Mouse (Mus musculus) myocyte (in vitro differentiated cells): Measurements from ENCODE around the gene Ccdc155. TPM values are rescaled to one million over a fixed set of nuclear protein-coding genes. Genes with fewer than 3 reads are reported as not detected.
A peak's percentile ranks its signal among the peaks of the same experiment; 100 is the strongest.

Source experiments
- H3K27me3 ChIP-seq: one replicate; pipeline ENCODE4 v1.6.1; 2011; ENCODE audit not compliant: control insufficient read depth, insufficient read depth, insufficient read length
- H3K36me3 ChIP-seq: one replicate; pipeline ENCODE4 v1.6.1; 2011; ENCODE audit not compliant: control insufficient read depth, insufficient read depth
- H3K4me2 ChIP-seq: one replicate; pipeline ENCODE4 v1.6.1; 2011; ENCODE audit warnings: low read depth, control low read depth
- H3K4me3 ChIP-seq: one replicate; pipeline ENCODE4 v1.5.1; 2011; ENCODE audit warnings: mild to moderate bottlenecking, control low read depth, moderate library complexity
- H3K79me2 ChIP-seq: one replicate; pipeline ENCODE4 v1.6.1; 2011; ENCODE audit not compliant: control insufficient read depth, insufficient read depth
- H3ac ChIP-seq: one replicate; pipeline ENCODE4 v1.6.1; 2011; ENCODE audit not compliant: control insufficient read depth, insufficient read length
- CEBPB ChIP-seq: IDR thresholded peaks from 2 replicates; pipeline ENCODE4 v1.6.1; 2011; ENCODE audit warnings: mild to moderate bottlenecking, moderate library complexity; ENCODE audit not compliant: poor library complexity, insufficient read depth, severe bottlenecking
- E2F4 ChIP-seq: IDR thresholded peaks from one replicate; pipeline ENCODE4 v1.6.1; 2011; ENCODE audit warnings: mild to moderate bottlenecking, control low read depth, moderate library complexity; ENCODE audit not compliant: insufficient read depth
- MAX ChIP-seq: IDR thresholded peaks from one replicate; pipeline ENCODE4 v1.6.1; 2011; ENCODE audit warnings: low read depth, mild to moderate bottlenecking, control low read depth
- MYOD1 ChIP-seq, 3 experiments: IDR thresholded peaks; one replicate each; pipeline ENCODE4 v1.6.1; 2011; ENCODE audit warnings: control low read depth in 2 of 3, low read depth in 2 of 3, mild to moderate bottlenecking in 2 of 3, moderate library complexity in 1 of 3; ENCODE audit not compliant: insufficient read length in 2 of 3, control insufficient read depth in 1 of 3
- MYOG ChIP-seq, 3 experiments: IDR thresholded peaks; one replicate each; pipeline ENCODE4 v1.6.1; 2011; ENCODE audit warnings: control low read depth in 2 of 3, low read depth in 2 of 3, mild to moderate bottlenecking in 2 of 3; ENCODE audit not compliant: insufficient read length in 2 of 3, control insufficient read depth in 1 of 3, insufficient read depth in 1 of 3
- POLR2A ChIP-seq: IDR thresholded peaks from one replicate; pipeline ENCODE4 v1.6.1; 2011; ENCODE audit warnings: low read depth, mild to moderate bottlenecking, control low read depth, moderate library complexity; ENCODE audit not compliant: insufficient read length
- POLR2AphosphoS2 ChIP-seq: IDR thresholded peaks from one replicate; pipeline ENCODE4 v1.6.1; 2011; ENCODE audit warnings: low read depth, control low read depth; ENCODE audit not compliant: insufficient read length
- REST ChIP-seq: IDR thresholded peaks from one replicate; pipeline ENCODE4 v1.6.1; 2011; ENCODE audit warnings: mild to moderate bottlenecking, control low read depth, moderate library complexity; ENCODE audit not compliant: insufficient read depth, insufficient read length
- SRF ChIP-seq: IDR thresholded peaks from one replicate; pipeline ENCODE4 v1.6.1; 2011; ENCODE audit warnings: low read depth; ENCODE audit not compliant: control insufficient read depth, insufficient read length
- TCF12 ChIP-seq: IDR thresholded peaks from one replicate; pipeline ENCODE4 v1.6.1; 2011; ENCODE audit warnings: mild to moderate bottlenecking, control low read depth; ENCODE audit not compliant: poor library complexity, insufficient read depth, severe bottlenecking
- TCF3 ChIP-seq: IDR thresholded peaks from one replicate; pipeline ENCODE4 v1.6.1; 2011; ENCODE audit warnings: low read depth, control low read depth; ENCODE audit not compliant: insufficient read length
- USF1 ChIP-seq: IDR thresholded peaks from one replicate; pipeline ENCODE4 v1.6.1; 2011; ENCODE audit warnings: low read depth, mild to moderate bottlenecking, control low read depth, moderate library complexity
- polyA plus RNA-seq: library from polyadenylated mRNA; unstranded; fragments of >200 nt; fragmentation: generic; extraction: Trizol; gene quantifications from one replicate; pipeline ENCODE4 v1.2.1, GENCODE M21; 2012; ENCODE audit warnings: missing spikeins

Gene Ccdc155
- polyA plus RNA-seq, 1 experiment: 2.2 TPM

DNA sequence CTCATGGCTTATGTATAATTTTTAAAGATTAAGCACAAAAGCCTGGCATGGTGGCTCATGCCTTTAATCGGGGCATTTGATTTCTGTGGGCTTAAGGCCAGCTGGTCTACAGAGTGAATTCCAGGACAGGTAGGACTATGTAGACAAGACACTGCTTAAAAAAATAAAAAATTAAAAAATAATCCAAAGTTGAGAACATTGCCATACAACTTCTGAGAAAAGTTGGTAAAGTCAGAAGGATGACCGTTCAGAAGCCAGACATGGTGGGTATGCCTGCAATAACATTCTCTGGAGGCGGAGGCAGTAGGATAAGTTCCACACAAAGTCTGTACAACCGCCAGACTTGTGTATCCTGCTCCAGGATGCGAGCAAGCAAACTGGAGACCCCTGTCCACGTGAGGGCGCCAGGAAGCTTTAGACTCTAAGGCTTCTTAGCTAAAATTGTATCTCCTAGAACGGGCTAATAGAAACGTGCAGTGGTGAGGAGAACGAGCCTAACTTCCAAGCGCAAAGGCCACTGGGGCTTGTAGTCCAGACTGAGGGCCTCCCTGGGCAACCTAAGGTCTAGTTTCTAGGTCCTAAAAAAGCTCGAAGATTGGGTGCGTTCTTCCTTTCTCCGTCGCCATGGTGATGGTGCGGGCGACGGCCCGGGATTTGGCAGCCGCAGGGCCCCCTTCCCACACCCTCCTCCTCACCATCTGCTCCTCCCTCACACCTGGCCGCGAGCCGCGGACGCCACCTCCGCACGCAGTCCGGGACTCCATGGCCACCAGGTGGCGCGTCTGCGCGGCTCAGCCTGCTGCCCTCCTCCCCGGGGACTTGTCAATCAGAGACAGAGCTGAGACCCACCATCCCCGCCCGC, 42.8 kb downstream of the Ccdc155 start:
- peak overlapping the region; percentile 70 for H3K4me2 ChIP-seq
- no peaks in the 10 kb centered on the region for H3K79me2 ChIP-seq
- H3ac ChIP-seq: no peak overlapping the region
- peaks cover 33% of the 10 kb centered on the region for H3K27me3 ChIP-seq
- H3K4me3 ChIP-seq: no peak overlapping the region
- TF ChIP-seq CEBPB (no peak), POLR2A (no peak), MYOG (IDR thresholded peaks at IDR 0.05; ENCODE audit: control insufficient read depth in 1 of 3, insufficient read depth in 1 of 3, insufficient read length in 2 of 3, low read depth in 2 of 3) (peak in 2 of 3 experiments; percentile 62 to 68), USF1 (no peak), MYOD1 (IDR thresholded peaks at IDR 0.05; ENCODE audit: control insufficient read depth in 1 of 3, insufficient read length in 2 of 3, low read depth in 2 of 3) (peak in 2 of 3 experiments; percentile 46 to 75), TCF3 (no peak), REST (no peak), E2F4 (no peak)
- no peaks in the 10 kb centered on the region for H3K36me3 ChIP-seq

DNA sequence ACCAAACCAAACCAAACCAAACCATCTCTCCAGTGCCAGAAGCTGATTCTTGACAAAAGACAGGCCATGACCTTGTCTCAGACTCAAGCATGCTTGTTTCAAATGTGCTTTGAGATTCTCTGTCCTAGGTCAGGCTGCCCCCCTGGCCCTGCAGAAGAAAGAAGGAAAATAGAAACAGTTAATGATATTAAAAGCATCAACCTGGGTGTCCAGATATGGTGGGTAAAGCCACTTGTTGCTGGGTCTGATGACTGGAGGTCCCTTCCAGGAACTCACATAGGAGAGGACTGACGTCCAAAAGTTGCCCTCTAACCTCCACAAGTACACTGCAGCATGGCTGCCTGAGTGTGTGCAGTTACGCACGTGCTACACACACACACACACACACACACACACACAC, 43.8 kb downstream of the Ccdc155 start:
- Histone ChIP-seq H3K27me3 (peaks cover 25% of the 10 kb centered on the region), H3K4me3 (no peak overlapping the region), H3K4me2 (no peak overlapping the region), H3K36me3 (no peaks in the 10 kb centered on the region), H3K79me2 (no peaks in the 10 kb centered on the region), H3ac (no peak overlapping the region)
- TF ChIP-seq TCF12: no peak
- no peak for TF ChIP-seq MAX
- TF ChIP-seq REST: no peak
- no peak for TF ChIP-seq E2F4
- TF ChIP-seq SRF: no peak
- TF ChIP-seq MYOD1 (IDR thresholded peaks at IDR 0.05; ENCODE audit: control insufficient read depth in 1 of 3, insufficient read length in 2 of 3, low read depth in 2 of 3): no peak
- no peak for TF ChIP-seq POLR2AphosphoS2
- no peak for TF ChIP-seq USF1
- TF ChIP-seq POLR2A: no peak
- no peak for TF ChIP-seq TCF3
- TF ChIP-seq MYOG (IDR thresholded peaks at IDR 0.05; ENCODE audit: control insufficient read depth in 1 of 3, insufficient read depth in 1 of 3, insufficient read length in 2 of 3, low read depth in 2 of 3): no peak
- TF ChIP-seq CEBPB: no peak

GRCm38 (mm10) chr7:45160316-45160800, 44.3 kb downstream of the Ccdc155 start:
- no peaks in the 10 kb centered on the region for H3K36me3 ChIP-seq
- no peak overlapping the region for H3ac ChIP-seq
- no peak for TF ChIP-seq POLR2AphosphoS2
- TF ChIP-seq E2F4: no peak
- no peak for TF ChIP-seq TCF3
- no peak for TF ChIP-seq MYOG (IDR thresholded peaks at IDR 0.05; ENCODE audit: control insufficient read depth in 1 of 3, insufficient read depth in 1 of 3, insufficient read length in 2 of 3, low read depth in 2 of 3)
- no peak for TF ChIP-seq MAX
- no peak for TF ChIP-seq CEBPB
- no peak for TF ChIP-seq TCF12
- TF ChIP-seq POLR2A: no peak
- TF ChIP-seq SRF: no peak
- no peak for TF ChIP-seq USF1
- no peak for TF ChIP-seq REST
- TF ChIP-seq MYOD1 (IDR thresholded peaks at IDR 0.05; ENCODE audit: control insufficient read depth in 1 of 3, insufficient read length in 2 of 3, low read depth in 2 of 3): no peak

GRCm38 (mm10) chr7:45158991-45159390, 45.7 kb downstream of the Ccdc155 start:
- Histone ChIP-seq H3K79me2 (no peaks in the 10 kb centered on the region), H3K4me3 (no peak overlapping the region), H3K36me3 (no peaks in the 10 kb centered on the region), H3K4me2 (no peak overlapping the region), H3ac (no peak overlapping the region), H3K27me3 (peaks cover 6% of the 10 kb centered on the region)
- no peak for TF ChIP-seq MAX
- TF ChIP-seq CEBPB: no peak
- TF ChIP-seq TCF3: no peak
- TF ChIP-seq MYOD1 (IDR thresholded peaks at IDR 0.05; ENCODE audit: control insufficient read depth in 1 of 3, insufficient read length in 2 of 3, low read depth in 2 of 3): no peak
- no peak for TF ChIP-seq MYOG (IDR thresholded peaks at IDR 0.05; ENCODE audit: control insufficient read depth in 1 of 3, insufficient read depth in 1 of 3, insufficient read length in 2 of 3, low read depth in 2 of 3)
- no peak for TF ChIP-seq E2F4
- no peak for TF ChIP-seq POLR2A
- TF ChIP-seq TCF12: no peak
- TF ChIP-seq REST: no peak
- TF ChIP-seq USF1: no peak
- TF ChIP-seq SRF: no peak
- no peak for TF ChIP-seq POLR2AphosphoS2

More at GRCm38 (mm10) chr7:45160316-45160800, 44.3 kb downstream of the Ccdc155 start:
- H3K79me2 ChIP-seq: no peaks in the 10 kb centered on the region
- peaks cover 20% of the 10 kb centered on the region for H3K27me3 ChIP-seq
- no peak overlapping the region for H3K4me2 ChIP-seq
- no peak overlapping the region for H3K4me3 ChIP-seq
